Mouse (Mus musculus) liver, embryonic 18 days (tissue): ENCODE data around the gene Gm13289. TPM values are rescaled to one million over a fixed set of nuclear protein-coding genes. Genes with fewer than 3 reads are reported as not detected.

ENCODE experiments used
- polyA plus RNA-seq: library from polyadenylated mRNA; depleted of rRNA; stranded (reverse); fragments of >200 nt; gene quantifications from 2 replicates; pipeline ENCODE4 v1.2.3, GENCODE M21; 2012; rRNA removed

Gene Gm13289
- polyA plus RNA-seq: not detected in 2 replicates

GRCm38 (mm10) chr4:88776622-88777021 lies at the start of gene Gm13289:
Gm13289 (plus strand) TSS chr4:88776922.

GRCm38 (mm10) chr4:88754818-88755340 lies 21.8 kb upstream of the Gm13289 start, which contains the start of gene Gm13271:
Gm13271 (plus strand) TSS chr4:88754868.

GRCm38 (mm10) chr4:88759610-88760268 lies 17.0 kb upstream of the Gm13289 start, which contains the start of gene Gm13283:
Gm13283 (plus strand) TSS chr4:88760119.

GRCm38 (mm10) chr4:88773534-88773933 lies 3.2 kb upstream of the Gm13289 start, which contains the start of gene Gm13290:
Gm13290 (plus strand) TSS chr4:88773834.

GRCm38 (mm10) chr4:88779550-88779949 lies 2.8 kb downstream of the Gm13289 start, which contains the start of gene Gm13272:
Gm13272 (plus strand) TSS chr4:88779850.

GRCm38 (mm10) chr4:88781831-88782230 lies 5.1 kb downstream of the Gm13289 start, which contains the start of gene Ifnz:
Ifnz (plus strand) TSS chr4:88782131.

GRCm38 (mm10) chr4:88785409-88785808 lies 8.7 kb downstream of the Gm13289 start, which contains the start of gene Gm13276:
Gm13276 (plus strand) TSS chr4:88785709.

GRCm38 (mm10) chr4:88788402-88788801 lies 11.7 kb downstream of the Gm13289 start, which contains the start of gene Gm13277:
Gm13277 (plus strand) TSS chr4:88788632.

GRCm38 (mm10) chr4:88791250-88791649 lies 14.5 kb downstream of the Gm13289 start, which contains the start of gene Gm13278:
Gm13278 (plus strand) TSS chr4:88791550.

GRCm38 (mm10) chr4:88793936-88794675 lies 17.4 kb downstream of the Gm13289 start, which contains the start of gene Gm13275:
Gm13275 (plus strand) TSS chr4:88794487.

GRCm38 (mm10) chr4:88797097-88797496 lies 20.4 kb downstream of the Gm13289 start, which contains the start of gene Gm13279:
Gm13279 (plus strand) TSS chr4:88797397.

GRCm38 (mm10) chr4:88799365-88799764 lies 22.6 kb downstream of the Gm13289 start, which contains the start of gene Gm13285:
Gm13285 (plus strand) TSS chr4:88799665.

GRCm38 (mm10) chr4:88802954-88803353 lies 26.2 kb downstream of the Gm13289 start, which contains the start of gene Gm13287:
Gm13287 (plus strand) TSS chr4:88803254.

GRCm38 (mm10) chr4:88805231-88805630 lies 28.5 kb downstream of the Gm13289 start, which contains the start of gene Gm13288:
Gm13288 (plus strand) TSS chr4:88805531.

GRCm38 (mm10) chr4:88815928-88816327 lies 39.2 kb downstream of the Gm13289 start, which contains the start of gene Ifna7:
Ifna7 (plus strand) TSS chr4:88816228.

GRCm38 (mm10) chr4:88819659-88820058 lies 42.9 kb downstream of the Gm13289 start, which contains the start of gene Ifna11:
Ifna11 (plus strand) TSS chr4:88819959.

Other genes with a start within 250 kb of the Gm13289 start
- not detected in 2 replicates for gene Ifna15, start 218.7 kb upstream of the Gm13289 start, polyA plus RNA-seq
- gene Ifna14, start 205.1 kb upstream of the Gm13289 start, polyA plus RNA-seq: not detected in 2 replicates
- not detected in 2 replicates for gene Ifna9, start 184.5 kb upstream of the Gm13289 start, polyA plus RNA-seq
- gene Ifna12, start 173.5 kb upstream of the Gm13289 start, polyA plus RNA-seq: not detected in 2 replicates
- gene C87499, start 142.5 kb upstream of the Gm13289 start, polyA plus RNA-seq: not detected in 2 replicates
- gene Ifna13, start 132.5 kb upstream of the Gm13289 start, polyA plus RNA-seq: not detected in 2 replicates
- not detected in 2 replicates for gene Ifna16, start 100.0 kb upstream of the Gm13289 start, polyA plus RNA-seq
- gene Ifna2, start 93.0 kb upstream of the Gm13289 start, polyA plus RNA-seq: not detected in 2 replicates
- not detected in 2 replicates for gene Ifnab, start 85.6 kb upstream of the Gm13289 start, polyA plus RNA-seq
- gene Gm26566, start 55.1 kb upstream of the Gm13289 start, polyA plus RNA-seq: 0.03 and 0.05 TPM in 2 replicates
- 9.8 and 10.8 TPM in 2 replicates for gene Klhl9, start 54.5 kb upstream of the Gm13289 start, polyA plus RNA-seq
- not detected in 2 replicates for gene Gm13271, start 22.1 kb upstream of the Gm13289 start, polyA plus RNA-seq
- gene Gm13283, start 16.8 kb upstream of the Gm13289 start, polyA plus RNA-seq: 0.04 TPM in 1 of 2 replicates, not detected in the other
- not detected in 2 replicates for gene Gm13290, start 3.1 kb upstream of the Gm13289 start, polyA plus RNA-seq
- gene Gm13272, start 2.9 kb downstream of the Gm13289 start, polyA plus RNA-seq: not detected in 2 replicates
- gene Ifnz, start 5.2 kb downstream of the Gm13289 start, polyA plus RNA-seq: 0.02 and 0.04 TPM in 2 replicates
- gene Gm13276, start 8.8 kb downstream of the Gm13289 start, polyA plus RNA-seq: not detected in 2 replicates
- gene Gm13277, start 11.7 kb downstream of the Gm13289 start, polyA plus RNA-seq: not detected in 2 replicates
- gene Gm13278, start 14.6 kb downstream of the Gm13289 start, polyA plus RNA-seq: not detected in 2 replicates
- not detected in 2 replicates for gene Gm13275, start 17.6 kb downstream of the Gm13289 start, polyA plus RNA-seq
- gene Gm13279, start 20.5 kb downstream of the Gm13289 start, polyA plus RNA-seq: not detected in 2 replicates
- gene Gm13285, start 22.7 kb downstream of the Gm13289 start, polyA plus RNA-seq: not detected in 2 replicates
- gene Gm13287, start 26.3 kb downstream of the Gm13289 start, polyA plus RNA-seq: not detected in 2 replicates
- gene Gm13288, start 28.6 kb downstream of the Gm13289 start, polyA plus RNA-seq: 0.02 TPM in 1 of 2 replicates, not detected in the other
- not detected in 2 replicates for gene Ifna7, start 39.3 kb downstream of the Gm13289 start, polyA plus RNA-seq
- not detected in 2 replicates for gene Ifna11, start 43.0 kb downstream of the Gm13289 start, polyA plus RNA-seq
- not detected in 2 replicates for gene Ifna6, start 50.5 kb downstream of the Gm13289 start, polyA plus RNA-seq
- not detected in 2 replicates for gene Ifna5, start 58.6 kb downstream of the Gm13289 start, polyA plus RNA-seq
- gene Ifna4, start 64.9 kb downstream of the Gm13289 start, polyA plus RNA-seq: not detected in 2 replicates
- gene Ifna1, start 73.2 kb downstream of the Gm13289 start, polyA plus RNA-seq: not detected in 2 replicates
- gene Ifne, start 103.3 kb downstream of the Gm13289 start, polyA plus RNA-seq: not detected in 2 replicates